Mouse (Mus musculus) WW6 (cell line): ENCODE data around the gene Sap30bp.
A peak's percentile ranks its signal among the peaks of the same experiment; 100 is the strongest.

Experiments
- DNase-seq: peaks from one replicate; pipeline ENCODE4 v3.0.0-alpha.2; 2013; ENCODE audit warnings: low read depth, low spot score

The Sap30bp gene

DNA sequence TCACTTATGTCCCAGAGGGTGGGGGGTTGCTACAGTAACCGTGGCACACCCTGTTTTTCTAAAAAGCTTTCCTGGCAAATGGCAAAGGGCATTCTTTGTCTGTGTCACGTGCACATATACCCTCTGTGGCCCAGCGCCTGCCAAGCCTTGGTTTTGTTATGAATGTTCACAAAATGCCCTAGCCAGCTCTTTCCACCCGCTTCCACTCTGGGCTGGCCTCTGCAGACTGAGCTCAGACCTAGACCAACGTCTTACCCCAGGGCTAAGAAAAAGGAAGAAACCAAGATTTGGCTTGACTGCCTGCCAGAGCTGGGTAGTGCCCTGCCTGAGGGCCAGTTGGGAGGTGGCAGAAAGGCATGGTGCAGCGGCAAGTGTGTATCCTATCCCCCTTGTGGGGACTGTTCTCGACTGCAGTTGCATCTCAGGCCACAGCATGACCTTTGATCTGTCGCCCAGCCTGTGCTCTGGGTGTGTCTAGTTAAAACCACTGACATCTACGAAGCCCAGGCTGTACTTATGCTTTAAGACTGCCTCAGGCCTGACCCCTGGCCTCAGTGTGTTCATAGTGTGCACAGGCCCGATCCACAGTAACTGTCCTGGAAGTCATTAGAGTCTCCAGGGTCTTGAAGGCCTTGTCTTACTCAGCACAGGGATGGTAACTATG is 22.2 kb downstream of the Sap30bp start:
- no peak for DNase-seq

DNA sequence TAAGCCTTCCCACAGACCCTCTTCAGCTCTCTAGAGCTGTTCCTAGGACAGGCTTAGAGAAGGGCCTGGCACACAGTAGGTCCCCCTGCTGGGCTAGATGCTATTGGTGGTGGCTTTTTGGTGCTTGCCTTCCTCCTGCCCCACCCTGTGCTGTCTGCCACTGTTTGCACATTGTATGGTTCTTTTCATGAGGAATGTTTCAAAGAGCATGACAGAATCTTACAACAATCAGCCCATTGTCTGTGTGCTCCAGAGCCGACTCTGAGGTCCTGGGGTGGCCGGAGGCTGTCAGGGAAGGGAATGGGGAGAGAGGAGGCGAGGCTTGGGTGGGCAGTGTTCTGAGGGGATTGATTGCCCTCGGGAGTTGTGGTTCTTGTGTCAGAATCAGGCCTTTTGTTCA is 23.4 kb downstream of the Sap30bp start:
- DNase-seq: no peak

DNA sequence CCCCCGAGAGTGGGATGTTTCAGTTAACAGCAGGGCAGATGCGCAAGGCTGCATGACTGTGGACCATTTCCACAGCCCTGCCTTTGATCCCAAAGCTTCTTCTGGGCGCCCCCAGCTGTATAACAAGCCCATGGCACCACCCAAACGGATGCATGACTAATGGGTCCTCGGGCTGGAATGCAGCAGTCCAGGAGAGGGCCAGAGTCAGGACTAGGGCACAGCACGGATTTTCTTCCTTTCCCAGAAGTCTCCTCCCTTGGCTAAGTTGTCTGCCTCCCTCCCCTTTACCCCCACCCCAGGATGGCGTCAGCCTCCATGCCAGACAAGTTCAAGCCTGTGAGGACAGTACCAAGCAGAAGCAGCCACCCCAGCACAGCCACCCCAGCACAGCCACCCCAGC is 24.9 kb downstream of the Sap30bp start:
- DNase-seq: no peak

DNA sequence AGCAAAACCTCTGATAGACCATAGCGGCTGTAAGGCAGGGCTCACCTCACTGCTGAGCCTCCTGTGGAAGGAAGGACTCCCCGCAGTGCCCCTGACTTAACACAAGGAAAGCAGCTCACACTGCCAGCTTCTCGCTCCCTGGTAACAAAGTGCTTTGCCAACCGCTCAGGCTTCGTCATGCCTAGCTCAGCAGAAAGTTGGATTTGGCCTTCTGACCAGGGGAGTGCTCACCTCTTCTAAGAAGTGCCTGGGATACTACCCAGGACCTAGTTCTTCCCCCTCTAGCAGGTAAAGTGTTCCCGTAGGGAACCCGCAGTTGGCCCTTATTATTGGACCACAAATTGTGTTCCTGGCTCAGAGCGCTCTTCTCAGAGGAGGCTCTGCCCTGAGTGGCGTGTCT is 25.9 kb downstream of the Sap30bp start:
- DNase-seq: no peak

DNA sequence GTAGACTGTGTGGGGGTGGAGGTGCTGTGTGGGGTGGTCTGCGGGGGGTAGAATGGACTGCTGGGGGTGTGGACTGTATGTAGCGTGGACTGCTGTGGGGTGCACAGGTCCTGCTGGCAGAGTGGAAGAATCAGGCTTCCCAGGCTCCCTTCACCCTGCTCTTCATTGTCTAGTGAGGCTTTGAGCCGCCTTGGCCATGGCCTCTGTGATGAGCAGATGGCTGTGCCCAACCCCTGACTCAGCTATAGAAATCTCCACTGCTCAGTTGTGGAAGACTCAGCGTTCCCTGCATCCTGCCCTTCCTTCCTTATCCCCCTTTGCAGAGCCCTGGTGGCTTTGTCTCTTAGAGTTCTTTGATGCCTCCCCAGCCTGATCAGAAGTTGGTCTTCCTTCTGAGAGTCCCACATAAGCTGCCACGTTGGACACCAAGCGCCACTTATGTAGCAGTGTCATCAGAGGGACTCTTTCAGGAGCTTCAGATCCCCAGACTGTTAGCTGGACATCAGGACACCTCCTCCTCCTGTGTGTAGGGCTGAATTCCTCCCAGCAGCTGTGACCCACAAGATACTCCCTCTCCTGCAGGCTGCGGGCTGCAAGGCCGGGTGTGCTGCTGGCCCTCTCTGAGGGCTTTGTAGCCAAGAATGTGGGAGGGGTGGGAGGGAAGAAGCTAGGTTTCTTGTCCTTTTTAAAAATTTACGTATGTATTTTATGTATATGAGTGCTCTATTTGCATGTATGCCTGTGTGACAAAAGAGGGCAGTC is 29.8 kb downstream of the Sap30bp start:
- no peak for DNase-seq

DNA sequence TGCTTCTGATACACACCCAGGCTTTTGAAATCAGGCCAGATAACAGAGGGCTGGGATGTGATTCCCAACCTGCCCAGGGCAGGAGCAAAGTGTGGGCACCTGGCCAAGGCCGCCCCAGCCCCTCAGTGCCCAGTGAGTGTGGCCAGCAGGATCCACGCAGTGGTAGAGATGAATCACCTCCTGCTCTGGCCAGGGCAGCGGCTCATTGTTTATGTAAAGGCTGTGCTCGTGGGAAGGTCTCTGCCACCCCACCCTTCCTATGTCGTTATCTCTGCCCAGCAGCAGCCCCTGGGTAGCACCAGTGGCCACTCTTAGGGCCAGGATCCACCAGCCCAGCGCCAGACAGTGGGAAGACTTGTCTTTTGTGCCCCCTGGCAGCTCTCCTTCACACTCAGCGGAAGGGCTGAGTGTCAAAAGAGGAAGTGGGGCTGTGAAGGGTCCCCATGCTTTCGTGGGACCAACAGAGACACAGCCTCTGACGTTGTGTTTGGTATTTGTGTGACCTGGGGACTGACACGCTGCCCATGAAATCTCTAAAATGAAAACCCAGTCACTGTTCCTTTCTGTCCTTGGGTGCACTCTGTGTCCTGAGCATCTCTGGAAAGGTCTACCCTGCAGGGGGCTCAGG is 32.0 kb downstream of the Sap30bp start:
- no peak for DNase-seq

DNA sequence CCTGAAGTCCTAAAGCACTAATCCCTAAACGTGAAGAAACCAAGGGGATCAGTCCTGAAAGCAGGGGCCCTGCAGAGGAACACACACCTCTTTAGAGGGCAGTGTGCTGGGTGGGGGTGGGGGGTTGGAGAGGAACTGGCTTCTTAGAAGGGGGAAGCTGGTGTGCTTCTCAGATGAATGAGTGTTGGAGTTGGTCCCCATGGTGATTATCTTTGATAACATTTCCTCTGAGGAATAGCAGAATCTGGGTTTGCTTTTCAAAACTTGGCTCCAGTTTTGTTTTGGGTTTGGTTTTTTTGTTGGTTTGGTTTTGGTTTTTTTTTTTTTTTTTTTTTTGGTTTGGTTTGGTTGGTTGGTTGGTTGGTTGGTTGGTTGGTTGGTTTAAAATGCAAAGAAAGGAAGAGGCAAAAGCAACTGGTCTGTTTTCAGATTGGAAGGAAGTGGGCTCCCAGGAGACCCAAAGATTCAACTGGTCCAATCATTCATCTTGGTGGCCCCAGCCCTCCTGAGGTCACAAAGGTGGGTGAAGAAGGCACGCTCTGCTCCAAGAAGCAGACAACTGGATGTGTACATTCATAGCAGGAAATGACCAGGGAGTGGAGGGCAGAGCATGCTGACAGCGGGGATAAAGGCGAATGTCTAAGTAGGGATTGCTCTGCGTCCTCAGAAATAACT is 35.8 kb downstream of the Sap30bp start:
- DNase-seq: no peak

DNA sequence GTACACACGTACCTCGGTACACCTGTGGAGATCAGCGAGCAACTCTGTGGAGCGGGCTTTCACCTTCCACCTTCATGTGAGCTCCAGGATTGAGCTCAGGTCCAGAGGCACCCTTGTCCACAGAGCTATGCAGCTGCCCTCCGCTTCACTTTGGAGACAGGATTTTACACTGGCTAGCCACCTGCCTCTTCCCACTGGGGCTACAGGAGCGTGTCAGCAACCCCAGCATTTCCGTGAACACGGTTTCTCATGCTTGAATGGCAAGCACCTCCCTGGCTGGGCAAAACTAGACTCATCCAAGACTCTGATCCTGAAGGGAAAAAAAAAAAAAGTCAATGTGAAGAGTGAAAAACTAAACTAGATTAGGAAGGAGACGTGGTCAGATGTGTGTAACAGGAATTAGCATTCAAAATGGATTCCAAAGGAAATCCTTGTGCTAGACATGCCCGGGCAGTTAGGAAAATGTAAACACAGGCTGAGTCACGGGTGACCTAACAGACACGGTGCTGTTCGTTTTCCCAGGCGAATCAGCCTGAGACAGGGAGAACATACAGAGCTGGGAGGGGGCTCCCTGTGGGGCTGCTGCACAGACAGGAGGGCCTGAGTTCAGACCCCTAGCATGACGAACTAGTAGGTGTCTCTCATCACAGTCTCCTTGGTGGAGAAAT is 37.1 kb downstream of the Sap30bp start:
- no peak for DNase-seq

DNA sequence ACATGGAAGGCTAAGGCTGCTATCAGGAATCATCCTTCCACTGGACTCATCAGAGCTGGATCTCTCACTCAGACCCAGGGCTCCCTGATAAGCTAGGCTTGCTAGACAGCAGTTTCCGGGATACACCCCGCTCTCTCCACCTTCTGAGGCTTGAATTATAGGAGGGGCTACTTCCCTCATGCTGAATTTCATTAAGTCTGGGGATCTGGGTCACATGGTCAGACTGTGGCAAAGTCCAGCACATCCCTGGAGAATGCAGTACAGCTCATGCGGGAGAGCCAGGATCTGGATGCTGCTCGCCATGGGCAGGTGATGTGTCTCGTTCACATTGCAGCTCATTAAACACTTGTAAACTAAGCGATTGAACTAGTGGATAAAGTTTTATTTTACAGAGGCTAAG is 37.9 kb downstream of the Sap30bp start:
- peak; percentile 57 for DNase-seq

DNA sequence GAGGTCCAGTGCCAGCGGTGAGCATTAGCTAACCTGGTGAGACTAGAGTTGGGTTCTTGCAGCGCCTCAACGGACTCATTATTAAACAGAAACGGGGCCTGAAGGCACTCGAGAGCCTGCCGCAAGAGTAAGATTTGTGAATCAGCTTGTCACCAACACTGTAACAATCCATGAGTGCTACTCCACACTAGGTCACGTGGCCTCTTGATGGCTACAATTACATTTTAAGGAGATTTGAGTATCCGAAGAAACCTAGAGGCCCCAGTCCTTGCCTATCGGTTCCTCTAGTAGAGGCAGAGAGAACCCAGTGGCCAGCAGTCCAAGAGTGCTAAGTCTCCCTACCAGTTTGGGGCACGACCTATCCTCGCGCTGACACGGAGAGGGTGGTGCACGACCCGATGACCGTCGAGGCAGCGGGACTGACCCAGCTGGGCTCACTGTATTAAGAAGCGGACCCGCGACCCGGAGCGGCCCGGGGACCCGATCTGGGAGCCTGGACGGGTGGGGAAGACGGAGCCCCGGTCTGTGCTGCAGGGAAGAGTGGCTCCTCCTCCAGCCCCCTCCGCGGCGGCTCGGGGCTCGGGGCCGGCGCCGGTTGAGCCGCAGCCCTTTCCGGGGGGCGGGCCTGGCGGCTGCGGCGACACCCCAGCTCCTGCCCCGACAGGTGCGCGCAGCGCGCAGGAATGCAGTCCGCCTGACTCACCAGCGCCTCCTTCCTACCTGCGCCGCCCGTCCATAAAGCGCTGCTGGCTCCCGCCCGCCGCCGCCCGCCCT is 41.4 kb downstream of the Sap30bp start, which contains the start of gene Itgb4:
Gene Itgb4 (plus strand): TSS at position 401 of the 774 bp plus-strand sequence.
- DNase-seq: no peak

DNA sequence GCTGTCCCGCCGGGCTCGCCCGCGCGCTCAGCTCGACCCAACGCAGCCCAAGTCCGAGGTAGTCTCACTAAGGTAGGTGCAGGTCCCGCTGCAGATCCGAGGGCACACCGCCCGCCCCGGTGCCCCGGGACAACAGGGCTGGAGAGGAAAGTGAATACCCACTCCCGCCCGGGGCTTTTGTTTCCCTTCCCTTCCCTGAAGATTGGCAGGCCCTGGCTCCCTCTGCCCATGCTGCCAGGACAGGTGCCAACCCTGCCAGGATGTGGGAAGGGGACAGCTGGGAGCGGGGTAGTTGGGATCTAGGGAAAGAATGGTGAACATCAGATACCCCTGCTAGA is 42.0 kb downstream of the Sap30bp start:
- no peak for DNase-seq

DNA sequence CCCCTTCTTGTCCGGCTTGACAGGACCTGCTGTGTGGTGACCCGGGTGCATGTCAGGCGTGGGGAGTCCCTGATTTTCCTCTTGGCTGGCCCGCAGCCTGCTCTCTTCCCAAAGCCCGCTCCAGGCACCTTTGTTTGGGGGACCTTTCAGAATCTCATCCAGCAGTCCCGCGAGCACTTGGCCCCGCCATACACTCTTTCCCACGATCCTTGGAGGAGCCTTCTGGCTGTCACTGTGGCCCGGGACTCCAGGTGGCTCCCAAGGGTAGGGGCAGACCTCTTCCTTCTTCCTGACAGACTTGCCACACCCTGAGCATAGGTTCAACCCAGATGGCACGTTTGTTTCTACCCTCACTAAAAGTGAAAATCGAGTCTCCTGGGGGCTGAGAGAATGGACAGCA is 42.5 kb downstream of the Sap30bp start:
- no peak for DNase-seq

DNA sequence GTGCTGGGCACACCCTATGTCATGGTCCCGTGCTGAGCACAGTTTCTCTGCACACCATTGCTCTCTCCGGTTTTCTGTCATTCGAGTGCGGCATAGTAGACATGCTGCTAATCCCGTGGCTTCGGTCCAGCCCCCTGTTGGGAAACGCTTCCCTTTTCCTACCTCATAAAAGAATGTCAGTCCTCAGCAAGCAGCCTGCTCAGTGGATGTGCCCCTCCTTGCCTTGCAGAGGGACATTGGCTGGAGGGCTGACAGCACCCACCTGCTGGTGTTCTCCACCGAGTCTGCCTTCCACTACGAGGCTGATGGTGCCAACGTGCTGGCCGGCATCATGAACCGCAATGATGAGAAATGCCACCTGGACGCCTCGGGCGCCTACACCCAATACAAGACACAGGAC is 49.4 kb downstream of the Sap30bp start:
- no peak for DNase-seq

DNA sequence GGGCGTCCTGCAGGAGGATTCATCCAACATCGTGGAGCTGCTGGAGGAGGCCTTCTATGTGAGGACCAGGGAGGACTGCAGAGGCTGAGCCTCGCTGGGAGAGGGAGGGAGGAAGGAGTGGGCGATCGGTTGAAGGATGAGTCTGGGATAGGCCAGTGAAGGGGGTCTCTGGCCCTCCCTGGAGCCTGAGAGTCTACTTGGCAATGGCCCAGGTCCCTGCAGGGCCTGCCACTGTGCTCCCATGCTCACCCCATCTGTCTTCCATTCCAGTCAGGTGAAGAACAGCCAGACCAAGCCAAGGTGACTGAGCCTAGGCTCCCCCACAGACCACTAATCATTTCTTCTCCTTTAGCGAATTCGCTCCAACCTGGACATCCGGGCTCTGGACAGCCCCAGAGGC is 50.2 kb downstream of the Sap30bp start:
- DNase-seq: no peak

DNA sequence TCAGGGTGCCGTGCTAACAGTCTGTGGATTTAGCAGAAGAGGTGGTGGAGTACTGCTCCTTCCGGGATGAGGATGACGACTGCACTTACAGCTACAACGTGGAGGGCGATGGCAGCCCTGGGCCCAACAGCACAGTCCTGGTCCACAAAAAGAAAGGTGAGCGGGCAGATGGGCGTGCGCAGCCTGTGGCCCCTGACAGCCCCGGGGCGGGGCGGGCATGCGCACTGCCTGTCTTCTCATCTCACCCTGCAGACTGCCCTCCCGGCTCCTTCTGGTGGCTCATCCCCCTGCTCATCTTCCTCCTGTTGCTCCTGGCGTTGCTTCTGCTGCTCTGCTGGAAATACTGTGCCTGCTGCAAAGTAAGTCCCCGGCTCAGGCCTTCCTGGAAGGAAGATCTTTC is 56.6 kb downstream of the Sap30bp start:
- DNase-seq: no peak

DNA sequence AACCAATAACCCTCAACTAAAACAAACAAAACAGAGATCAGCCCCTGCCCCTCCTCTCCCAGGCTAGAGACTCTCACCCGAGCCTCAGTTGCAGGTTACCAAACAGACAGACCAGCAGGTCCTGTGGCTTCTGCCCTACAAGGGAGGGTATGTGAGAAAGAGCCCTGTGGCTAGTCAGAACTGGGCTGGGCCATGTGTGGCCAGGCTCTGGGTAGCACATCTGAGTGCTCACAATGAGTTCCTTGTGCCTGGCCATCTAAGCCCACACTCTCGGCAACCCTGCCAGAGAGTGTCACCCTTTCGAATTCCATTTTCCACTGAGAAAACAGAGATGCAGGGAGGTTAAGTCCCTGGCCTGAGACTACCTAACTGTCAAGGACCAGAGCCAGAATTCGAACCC is 59.0 kb downstream of the Sap30bp start:
- DNase-seq: no peak

DNA sequence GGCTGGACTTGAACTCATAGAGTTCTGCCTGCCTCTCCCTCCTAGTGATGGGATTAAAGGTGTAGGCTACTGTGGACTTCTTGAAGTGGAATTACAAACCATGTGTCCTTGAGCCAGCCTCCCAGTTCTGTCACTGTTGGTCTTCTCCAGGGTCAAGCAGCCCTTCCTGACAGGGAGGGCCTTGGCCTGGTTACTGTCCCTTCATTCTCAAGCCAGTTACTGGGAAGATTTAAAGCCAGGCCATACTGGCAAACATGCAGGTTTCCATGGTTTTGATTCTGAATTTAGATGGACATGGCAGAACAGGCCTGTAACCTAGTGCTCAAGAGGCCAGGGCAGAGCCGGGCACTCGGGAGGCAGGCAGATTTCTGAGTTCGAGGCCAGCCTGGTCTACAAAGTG is 62.2 kb downstream of the Sap30bp start:
- DNase-seq: no peak

DNA sequence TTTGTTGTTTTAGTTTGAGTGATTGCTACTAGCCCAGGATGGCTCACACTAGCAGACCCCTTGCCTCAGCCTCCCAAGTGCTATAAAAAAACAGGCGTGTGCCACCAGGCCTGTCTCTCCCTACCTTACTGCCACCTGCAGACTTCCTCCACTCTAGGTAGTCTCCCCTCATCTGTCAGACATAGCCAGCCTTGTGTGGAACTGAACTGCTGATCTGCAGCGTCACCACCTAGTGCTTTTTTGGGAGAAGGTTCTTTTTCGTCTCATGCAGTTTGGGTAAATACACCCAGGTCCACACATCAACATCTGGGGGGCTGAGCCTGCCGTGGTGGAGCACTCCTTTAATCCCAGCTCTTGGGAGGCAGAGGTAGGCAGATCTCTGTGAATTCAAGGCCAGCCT is 64.0 kb downstream of the Sap30bp start:
- DNase-seq: no peak

DNA sequence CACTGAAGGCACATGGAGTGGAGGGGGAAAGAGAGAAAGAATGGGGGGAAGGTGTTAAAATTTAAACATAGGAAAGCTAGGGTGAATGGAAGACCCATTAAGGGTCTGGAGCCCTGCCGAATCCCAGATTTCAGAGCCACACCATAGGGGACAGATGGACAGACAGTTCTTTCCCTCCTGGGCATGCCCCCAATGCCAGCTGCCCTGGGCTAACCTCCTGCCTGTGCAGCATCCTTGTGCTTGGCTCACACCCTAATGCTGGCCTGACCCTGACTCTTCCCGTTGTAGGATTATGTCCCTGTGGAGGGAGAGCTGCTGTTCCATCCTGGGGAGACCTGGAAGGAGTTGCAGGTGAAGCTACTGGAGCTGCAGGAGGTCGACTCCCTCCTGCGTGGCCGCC is 64.6 kb downstream of the Sap30bp start:
- DNase-seq: no peak

DNA sequence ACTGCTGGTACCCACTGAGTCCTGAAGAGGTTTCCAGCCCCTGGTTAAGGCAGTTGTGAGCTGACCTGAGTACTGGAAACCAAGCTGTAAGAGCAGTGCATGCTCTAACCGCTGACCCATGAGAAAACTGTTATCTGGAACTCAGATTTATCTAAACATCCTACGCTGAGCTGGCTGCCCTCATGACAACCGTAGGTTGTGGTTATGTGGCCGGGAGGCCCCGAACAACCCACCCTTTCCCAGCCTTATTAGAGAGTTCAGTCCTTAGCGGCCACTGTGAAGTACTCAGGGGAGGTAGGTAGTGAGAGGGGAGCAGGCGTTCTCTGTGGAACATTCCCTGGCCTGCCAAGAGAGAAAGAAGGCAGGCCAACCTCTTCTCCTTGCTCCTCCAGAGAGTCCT is 65.9 kb downstream of the Sap30bp start:
- DNase-seq: no peak

DNA sequence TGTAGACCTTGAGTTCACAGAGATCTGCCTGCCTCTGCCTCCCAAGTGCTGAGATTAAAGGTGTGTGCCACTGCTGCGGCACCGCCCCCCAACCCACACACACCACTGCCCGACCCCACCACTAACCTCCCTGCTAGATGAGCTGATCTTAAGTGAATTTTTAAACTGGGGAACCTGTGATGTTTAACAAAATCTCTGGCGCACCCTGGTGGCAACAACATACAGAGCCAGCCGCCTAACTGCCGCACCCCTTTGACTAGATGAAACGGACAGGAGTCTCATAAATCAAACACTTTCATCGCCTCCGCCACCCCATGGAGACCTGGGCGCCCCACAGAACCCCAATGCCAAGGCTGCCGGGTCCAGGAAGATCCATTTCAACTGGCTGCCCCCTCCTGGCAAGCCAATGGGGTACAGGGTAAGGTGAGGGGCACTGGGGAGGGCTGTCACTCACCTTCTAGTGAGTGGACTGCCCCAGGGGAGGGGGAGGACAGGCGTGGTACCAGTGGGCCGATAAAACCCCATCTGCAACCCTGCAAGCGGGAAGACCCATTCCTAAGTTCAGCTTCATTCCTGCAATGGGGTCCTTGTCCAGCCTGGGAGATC is 66.6 kb downstream of the Sap30bp start:
- no peak for DNase-seq
